Mouse (Mus musculus): Measurements from ENCODE around the gene Olfr173.

The Olfr173 gene

GRCm38 (mm10) chr16:58800168-58800567, at the start of gene Olfr173:
Gene Olfr173, minus strand, starts transcription at chr16:58800268.
- no peak for DNase-seq (ENCODE audit: low read depth, low spot score)

GRCm38 (mm10) chr16:58826732-58827319, 26.8 kb upstream of the Olfr173 start, which contains the start of gene Olfr175-ps1:
Gene Olfr175-ps1, minus strand, starts transcription at chr16:58826782.
- no peak for DNase-seq (ENCODE audit: low read depth, low spot score)

- no peak for DNase-seq (ENCODE audit: low read depth, low spot score)
Observed at GRCm38 (mm10) chr16:58763076-58763475, 37.0 kb downstream of the Olfr173 start, which contains the start of gene Olfr172. Gene Olfr172, minus strand, starts transcription at chr16:58763176.

- no peak for DNase-seq (ENCODE audit: low read depth, low spot score)
Observed at GRCm38 (mm10) chr16:58756191-58756590, 43.9 kb downstream of the Olfr173 start.

GRCm38 (mm10) chr16:58751314-58751713, 48.8 kb downstream of the Olfr173 start:
- no peak for DNase-seq (ENCODE audit: low read depth, low spot score)

- DNase-seq (ENCODE audit: low read depth, low spot score) = no peak
Observed at GRCm38 (mm10) chr16:58746715-58747114, 53.4 kb downstream of the Olfr173 start.
